Mouse (Mus musculus) MEL (cell line): Measurements from ENCODE around the gene 4933402N03Rik.

Experiments
- CHD2 ChIP-seq: IDR thresholded peaks from 2 replicates; pipeline ENCODE4 v1.6.1; 2011; ENCODE audit warnings: low read length, improper control_type of control experiment
- CTCF ChIP-seq, 3 experiments: IDR thresholded peaks in 2 of 3; conservative IDR thresholded peaks in 1 of 3; 2 replicates each; pipeline ENCODE4 v1.5.1; 2011 to 2012; ENCODE audit warnings: low read length in 3 of 3, low read depth in 2 of 3, mild to moderate bottlenecking in 2 of 3, improper control_type of control experiment in 1 of 3, inconsistent platforms in 1 of 3, mixed read lengths in 1 of 3, moderate library complexity in 1 of 3; ENCODE audit not compliant: control insufficient read depth in 1 of 3, insufficient read depth in 1 of 3, poor library complexity in 1 of 3, severe bottlenecking in 1 of 3
- ELF1 ChIP-seq: IDR thresholded peaks from 2 replicates; pipeline ENCODE4 v1.6.1; 2014; ENCODE audit warnings: low read depth, mild to moderate bottlenecking, inconsistent platforms, low read length, improper control_type of control experiment, moderate library complexity
- EP300 ChIP-seq, 2 experiments: IDR thresholded peaks; 2 replicates each; pipeline ENCODE4 v1.6.1; 2011; ENCODE audit warnings: improper control_type of control experiment in 2 of 2, low read length in 2 of 2, low read depth in 1 of 2, mild to moderate bottlenecking in 1 of 2
- MAX ChIP-seq: IDR thresholded peaks from 2 replicates; pipeline ENCODE4 v1.6.1; 2011; ENCODE audit warnings: low read length, improper control_type of control experiment
- MAZ ChIP-seq: IDR thresholded peaks from 2 replicates; pipeline ENCODE4 v1.6.1; 2012; ENCODE audit warnings: low read depth, mild to moderate bottlenecking, inconsistent platforms, low read length, improper control_type of control experiment
- POLR2A ChIP-seq, 2 experiments: IDR thresholded peaks; 2 replicates each; pipeline ENCODE4 v1.6.1; 2011 to 2012; ENCODE audit warnings: low read length in 2 of 2, mild to moderate bottlenecking in 2 of 2, control low read depth in 1 of 2, improper control_type of control experiment in 1 of 2, low read depth in 1 of 2, moderate library complexity in 1 of 2; ENCODE audit not compliant: control insufficient read depth in 1 of 2, insufficient read depth in 1 of 2, poor library complexity in 1 of 2
- USF1 ChIP-seq: IDR thresholded peaks from 2 replicates; pipeline ENCODE4 v1.6.1; 2014; ENCODE audit warnings: low read depth, mild to moderate bottlenecking, inconsistent platforms, low read length, improper control_type of control experiment, moderate library complexity
- ZC3H11A ChIP-seq: IDR thresholded peaks from 2 replicates; pipeline ENCODE4 v1.6.1; 2012; ENCODE audit warnings: low read depth, mild to moderate bottlenecking, inconsistent platforms, low read length, improper control_type of control experiment

DNA sequence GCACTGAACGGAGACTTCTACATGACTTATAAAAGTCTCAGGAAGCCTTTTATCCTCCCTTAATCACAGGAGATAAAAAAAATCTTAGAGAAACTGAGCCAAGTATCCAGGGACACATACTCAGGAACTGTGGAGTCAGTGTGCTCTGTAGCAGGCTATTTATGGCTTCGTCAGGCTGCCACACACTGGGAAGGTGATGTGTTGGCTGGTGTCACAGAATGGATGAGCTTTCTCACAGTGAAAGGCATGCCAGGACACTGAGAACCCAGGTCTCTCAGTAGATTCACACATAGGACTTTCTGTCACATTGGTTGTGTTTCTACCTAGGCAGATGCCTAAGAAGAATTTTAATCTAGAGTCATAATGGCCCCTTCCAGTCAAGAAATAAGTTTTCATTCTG lies 31.7 kb downstream of the 4933402N03Rik start:
- no peak for TF ChIP-seq CHD2
- no peak for TF ChIP-seq CTCF (IDR thresholded peaks at IDR 0.05 in 2 of 3, conservative IDR thresholded peaks at IDR 0.05 in 1 of 3; ENCODE audit: control insufficient read depth in 1 of 3, insufficient read depth in 1 of 3, low read depth in 2 of 3, low read length in 3 of 3, poor library complexity in 1 of 3, severe bottlenecking in 1 of 3)
- TF ChIP-seq POLR2A (IDR thresholded peaks at IDR 0.05; ENCODE audit: control insufficient read depth in 1 of 2, insufficient read depth in 1 of 2, low read depth in 1 of 2, low read length in 2 of 2, poor library complexity in 1 of 2) = no peak
- TF ChIP-seq USF1 = no peak
- no peak for TF ChIP-seq EP300 (IDR thresholded peaks at IDR 0.05; ENCODE audit: low read depth in 1 of 2, low read length in 2 of 2)
- no peak for TF ChIP-seq MAX
- no peak for TF ChIP-seq ZC3H11A
- TF ChIP-seq ELF1 = no peak
- no peak for TF ChIP-seq MAZ
